Mouse (Mus musculus): ENCODE results near the gene Slc30a4. TPM values are rescaled to one million over a fixed set of nuclear protein-coding genes. Genes with fewer than 3 reads are reported as not detected.

Slc30a4 gene
- 10 to 100 TPM; 28.4 to 29.4 TPM for total RNA-seq (2021)

DNA sequence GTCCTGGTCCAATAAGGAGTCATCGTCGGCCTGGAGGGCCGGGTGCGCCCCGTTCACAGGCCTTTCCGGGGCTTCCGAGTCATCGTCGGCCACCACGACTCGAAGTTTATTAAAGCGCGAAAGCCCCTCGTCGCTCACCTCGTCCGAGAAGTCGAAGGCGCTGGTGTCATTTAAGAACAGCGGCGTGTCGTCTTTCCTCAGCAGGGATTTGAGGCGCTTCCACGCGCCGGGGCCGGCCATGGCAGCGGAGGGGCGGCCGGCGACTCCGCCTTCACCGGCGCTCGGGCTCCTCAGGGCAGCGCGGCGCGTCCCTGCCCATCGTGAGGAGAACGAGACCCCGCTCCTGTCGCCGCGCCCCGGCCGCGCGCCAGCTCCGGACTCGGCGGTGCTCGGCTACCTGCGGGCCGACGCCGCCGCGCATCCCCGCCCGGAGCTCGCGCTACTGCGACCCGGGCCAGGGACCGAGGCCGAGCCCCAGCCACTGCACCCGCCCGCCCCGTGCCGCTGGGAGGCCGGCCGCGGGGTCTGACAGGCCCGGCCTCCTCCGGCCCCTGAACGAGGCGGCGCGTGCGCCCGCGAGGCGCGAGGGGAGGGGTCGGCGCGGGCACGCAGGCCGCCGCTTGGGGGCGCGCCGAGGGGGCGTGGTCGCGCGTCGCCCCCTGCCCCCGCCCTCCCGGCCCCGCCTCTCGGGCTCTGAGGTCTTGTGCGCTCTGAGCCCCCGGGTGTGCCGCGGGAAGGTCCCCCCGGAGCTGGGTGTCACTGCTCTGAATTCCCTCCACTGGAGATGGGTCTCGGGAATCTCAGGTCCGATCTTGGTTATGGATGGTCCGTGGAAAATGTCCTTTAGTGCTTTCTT lies at the start of gene Slc30a4:
TSS of gene Slc30a4 (minus strand) at position 483 of the 856 bp plus-strand sequence.
- peak; percentile 73 to 75 for DNase-seq

DNA sequence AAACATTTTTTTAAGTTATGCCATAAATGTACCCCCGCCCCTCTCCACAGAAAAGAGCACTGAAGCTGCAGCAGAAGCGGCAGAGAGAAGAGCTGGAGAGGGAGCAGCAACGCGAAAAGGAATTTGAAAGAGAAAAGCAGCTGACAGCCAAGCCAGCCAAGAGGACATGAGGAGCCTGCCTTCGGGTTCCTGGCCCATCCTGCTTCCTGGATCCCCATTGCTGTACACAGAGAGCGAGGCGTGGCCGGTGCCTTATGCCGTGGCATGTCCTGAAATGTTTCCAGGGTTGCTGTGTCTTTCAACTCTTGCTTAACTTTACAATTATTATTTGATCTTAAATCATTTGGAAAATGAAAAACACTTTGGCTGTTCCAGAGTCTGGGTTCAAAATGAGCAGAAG lies 44.0 kb upstream of the Slc30a4 start:
- no peak for DNase-seq

DNA sequence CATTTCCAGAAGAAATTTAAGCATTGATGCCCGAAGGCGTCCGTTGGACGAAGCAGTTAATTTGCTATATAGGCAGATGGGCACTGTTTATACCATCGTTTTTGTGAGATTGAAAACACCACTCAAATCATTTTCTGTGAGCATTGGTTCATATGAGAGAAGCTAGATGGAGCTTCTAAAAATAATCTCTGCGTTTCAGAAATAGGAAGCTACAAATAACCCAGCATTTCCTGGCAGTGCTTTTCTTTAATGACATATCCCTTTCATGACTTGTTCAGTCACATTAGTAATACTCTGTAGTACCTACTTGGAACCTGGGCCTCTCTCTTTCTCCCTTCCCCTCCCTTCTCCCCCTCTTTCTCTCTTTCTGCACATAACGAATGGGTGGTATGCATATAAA lies 36.6 kb upstream of the Slc30a4 start:
- no peak for DNase-seq

DNA sequence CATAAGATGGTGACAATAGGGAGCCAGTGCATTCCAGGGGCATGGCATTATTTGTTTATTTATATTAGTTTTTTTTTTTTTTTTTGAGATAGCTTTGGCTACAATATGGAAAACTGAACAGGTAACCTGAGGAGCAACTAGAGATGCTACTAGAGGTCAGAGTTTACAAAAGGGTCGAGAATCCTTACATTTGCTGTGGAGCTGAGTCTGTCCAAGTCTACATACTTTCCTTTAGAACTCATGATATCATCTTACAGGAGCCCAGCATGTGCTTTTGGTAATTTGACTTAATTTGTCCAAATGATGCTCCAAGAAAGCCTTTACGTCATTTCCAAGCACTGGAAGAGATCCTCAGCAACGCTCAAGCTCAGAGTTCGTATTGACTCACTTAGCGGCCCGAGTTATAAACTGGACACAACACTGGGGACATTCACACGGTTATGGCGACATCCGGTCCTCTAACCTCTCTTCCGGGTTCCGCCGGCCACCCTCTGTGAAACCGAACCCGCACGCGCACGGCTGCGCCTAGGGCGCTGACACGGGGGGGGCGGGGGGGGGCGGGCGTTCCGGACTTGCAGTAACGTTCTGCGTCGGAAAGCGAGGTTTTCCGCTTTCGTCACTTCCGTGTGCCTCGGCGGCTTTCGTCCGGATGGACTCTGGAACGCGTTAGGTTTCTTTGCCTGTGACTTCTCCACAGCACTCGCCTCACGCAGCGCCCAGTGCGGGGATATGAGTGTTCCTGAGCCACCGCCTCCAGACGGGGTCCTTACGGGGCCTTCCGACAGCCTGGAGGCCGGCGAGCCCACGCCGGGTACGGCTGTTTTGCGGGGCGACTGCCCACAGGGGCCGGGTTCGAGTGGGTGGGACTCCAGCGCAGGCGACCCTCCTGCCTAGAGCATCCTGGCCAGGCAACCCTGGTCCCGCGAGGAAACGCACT lies 35.7 kb upstream of the Slc30a4 start, which contains the start of gene Bloc1s6:
TSS of gene Bloc1s6 (plus strand) at position 610 of the 937 bp plus-strand sequence.
- peak; percentile 91 to 92 for DNase-seq

DNA sequence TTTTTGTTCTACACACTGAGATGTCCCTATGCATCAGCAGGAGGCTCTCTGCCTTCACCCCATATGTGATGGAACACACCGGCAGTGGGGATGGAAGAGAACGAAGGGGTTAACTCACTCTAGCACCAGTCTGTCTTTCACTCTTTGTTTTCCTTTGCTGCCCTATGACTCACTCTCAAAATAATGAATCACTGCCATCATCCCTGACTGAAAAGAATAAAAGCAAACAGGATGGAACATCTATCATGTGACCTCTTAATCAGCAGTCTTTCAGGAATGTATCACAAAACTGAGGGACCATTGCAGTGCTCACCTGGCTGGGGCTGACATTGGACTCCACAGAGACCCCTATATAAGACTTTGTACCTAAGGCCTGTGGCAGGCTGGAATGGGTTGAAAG lies 29.0 kb upstream of the Slc30a4 start:
- DNase-seq, result no peak

DNA sequence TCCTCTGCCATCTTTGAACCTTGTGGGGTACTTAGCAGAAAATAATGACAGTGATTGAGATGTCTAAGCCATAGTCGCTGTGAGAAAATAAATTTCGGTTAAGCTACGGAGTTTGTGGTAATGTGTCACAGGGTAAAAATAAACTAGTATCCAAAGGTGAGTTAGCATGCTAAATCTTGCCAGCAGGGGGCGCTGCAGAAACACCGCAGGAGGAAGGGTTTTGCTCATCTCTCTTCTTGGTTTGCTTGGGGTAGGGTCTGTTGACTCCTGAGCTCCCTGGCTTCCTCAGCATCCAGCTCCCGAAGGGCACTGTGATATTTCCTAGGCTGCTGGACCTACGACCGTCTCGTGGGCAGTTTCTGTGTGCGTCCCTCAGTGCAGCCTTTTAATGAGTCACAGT lies 23.1 kb upstream of the Slc30a4 start:
- DNase-seq, result no peak

DNA sequence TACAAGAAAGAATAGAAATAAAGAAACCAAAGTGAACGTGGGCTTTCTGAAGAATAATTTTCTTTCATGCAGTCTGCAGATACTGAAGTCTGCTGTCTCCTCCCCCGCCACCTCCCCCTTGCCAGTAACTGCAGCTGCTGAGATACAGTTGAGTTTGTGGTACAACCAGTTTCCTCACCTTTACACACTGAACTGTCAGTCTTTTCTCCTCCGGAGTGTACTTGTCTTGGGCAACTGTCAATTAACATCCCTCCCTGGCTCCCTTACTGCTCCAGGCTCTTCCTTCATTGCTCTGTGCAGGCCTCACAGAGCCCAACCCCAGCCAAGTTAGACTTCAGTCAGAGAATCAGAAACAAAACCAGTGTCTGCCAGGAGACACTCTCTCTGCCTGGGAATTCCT lies 18.1 kb upstream of the Slc30a4 start:
- DNase-seq, result no peak

DNA sequence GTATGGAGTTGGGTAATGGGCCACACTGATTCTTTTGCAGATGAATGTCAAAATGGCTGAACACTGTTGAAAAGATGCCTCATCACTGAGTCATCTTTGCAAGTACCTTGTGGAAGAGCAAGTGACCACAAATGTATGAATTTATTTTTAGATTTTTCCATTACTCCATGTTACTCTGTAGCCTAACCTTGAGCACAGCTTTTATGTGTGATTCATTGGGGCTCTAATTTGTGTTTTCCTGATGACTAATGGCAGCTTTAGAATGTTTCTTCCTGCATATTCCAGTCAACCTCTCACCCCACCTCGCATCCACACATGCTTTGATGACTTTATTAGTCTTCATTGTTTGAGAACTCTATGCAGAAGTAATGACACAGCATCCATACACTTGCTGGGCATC lies 16.8 kb upstream of the Slc30a4 start:
- DNase-seq, result no peak

DNA sequence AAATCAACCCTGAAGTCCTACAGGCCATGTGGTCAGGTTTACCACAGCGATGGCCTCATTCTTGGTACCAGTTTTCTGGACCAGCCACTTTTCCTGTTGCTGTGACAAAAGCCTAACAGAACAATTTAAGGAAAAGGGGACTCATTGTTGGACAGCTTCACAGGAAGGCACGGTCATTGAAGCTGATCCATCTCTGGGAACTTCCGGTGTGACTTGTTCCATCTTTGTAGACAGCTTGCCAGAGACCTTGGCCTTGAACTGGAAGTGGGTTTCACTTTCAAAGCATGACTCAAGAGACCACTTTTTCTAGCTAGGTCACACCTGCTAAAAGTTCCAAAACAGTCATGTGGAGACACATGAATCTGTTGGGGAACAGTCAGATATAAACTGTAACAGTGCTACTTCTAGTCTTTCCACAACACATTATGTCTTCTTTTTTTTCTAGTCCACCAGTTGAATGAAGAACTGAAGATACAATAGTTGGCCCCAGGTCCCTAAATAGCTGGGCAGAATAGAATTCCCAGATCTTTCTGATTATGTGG lies 13.9 kb upstream of the Slc30a4 start:
- no peak for DNase-seq

DNA sequence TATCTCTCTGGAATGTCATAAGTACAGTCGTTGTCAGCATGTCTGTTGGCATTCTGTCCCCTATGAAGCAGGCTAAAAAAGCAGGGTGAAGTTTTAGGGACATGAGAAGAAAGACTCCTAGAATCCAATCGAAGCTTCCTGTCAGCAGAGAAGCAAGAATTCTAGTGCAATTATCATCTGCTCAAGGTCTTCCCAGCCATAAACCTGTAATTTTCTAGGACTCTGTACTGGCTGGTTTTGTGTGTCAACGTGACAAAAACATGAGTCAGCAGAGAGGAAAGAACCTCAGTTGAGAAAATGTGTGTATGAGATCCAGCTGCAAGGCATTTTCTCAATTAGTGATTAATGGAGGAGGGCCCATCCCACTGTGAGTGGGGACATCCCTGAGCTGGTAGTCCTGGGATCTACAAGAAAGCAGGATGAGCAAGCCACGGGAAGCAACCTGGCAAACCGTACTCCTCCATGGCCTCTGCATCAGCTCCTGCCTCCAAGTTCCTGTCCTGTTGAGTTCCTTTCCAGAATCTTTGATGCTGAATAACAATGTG lies 12.8 kb upstream of the Slc30a4 start:
- DNase-seq, result no peak

DNA sequence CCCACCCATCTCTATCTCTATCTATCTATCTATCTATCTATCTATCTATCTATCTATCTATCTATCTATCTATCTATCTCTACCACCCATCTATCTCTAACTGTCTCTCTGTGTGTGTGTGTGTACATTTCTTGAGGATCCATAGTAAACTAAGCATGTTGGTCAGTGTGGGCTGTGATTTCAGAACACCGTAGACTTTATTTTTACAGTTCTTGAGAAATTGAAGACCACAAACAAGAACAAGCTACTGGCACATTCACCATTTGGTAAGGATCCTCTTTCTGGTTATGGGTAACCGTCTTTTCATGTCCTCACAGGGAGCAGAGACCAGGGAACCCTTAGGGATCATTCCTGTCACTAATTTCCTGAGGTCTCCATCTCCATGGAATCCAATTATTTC lies 10.4 kb upstream of the Slc30a4 start:
- no peak for DNase-seq

DNA sequence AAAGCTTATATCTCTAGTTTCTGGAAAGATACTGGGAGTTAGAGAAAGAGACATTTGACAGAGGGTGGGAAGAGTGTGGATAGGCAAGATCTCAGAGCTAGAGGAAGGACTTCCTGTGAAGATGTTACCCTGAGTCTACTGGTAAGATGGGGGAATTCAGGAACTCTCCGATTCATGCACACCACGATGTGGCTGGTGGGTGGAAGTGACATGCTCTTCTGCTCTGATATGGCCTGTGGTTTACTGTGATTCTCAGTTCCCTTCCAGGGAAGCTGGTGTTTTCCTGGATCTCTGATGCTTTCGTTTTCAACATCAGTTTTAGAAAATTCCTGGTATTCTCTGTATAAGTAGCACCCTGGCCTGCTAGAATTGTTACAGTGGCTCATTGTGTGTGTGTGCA lies 9.4 kb upstream of the Slc30a4 start:
- no peak for DNase-seq

DNA sequence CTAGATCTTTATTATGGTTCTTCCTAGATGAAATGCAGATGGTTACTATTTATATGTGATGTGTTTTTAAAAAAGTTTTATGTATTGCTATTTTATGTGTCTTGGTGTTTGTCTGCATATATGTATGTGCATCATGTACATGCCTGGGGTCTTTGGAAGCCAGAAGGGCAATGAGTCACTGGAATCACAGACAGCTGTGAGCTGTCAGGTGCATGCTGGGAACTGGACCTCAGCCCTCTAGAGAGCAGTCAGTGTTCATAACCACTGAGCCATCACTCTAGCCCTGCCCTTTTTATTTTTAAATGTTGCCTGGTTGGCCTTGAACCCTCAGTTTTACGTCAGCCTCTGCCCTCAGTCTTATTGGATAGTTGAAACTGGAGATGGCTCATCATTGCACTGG lies 6.7 kb upstream of the Slc30a4 start:
- DNase-seq, result no peak

DNA sequence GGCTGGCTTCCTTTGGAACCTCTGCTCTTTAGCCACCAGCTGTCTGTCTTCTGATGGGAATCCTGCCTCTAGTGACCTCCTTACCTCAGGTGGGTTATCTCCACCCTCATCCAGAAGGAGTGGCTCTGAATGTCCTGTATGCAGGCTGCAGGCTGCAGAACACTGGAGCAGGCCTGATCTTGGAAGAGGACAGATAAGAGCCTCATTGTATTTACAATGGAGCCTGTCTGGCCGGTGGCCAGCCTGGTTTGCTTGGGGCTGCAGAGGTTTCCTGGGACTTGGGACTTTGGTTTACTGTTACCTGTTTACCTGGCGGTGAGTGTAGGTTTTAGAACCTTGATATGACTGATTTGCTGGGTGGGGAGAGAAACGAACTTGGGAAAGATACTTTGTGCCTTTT lies 5.6 kb upstream of the Slc30a4 start:
- no peak for DNase-seq

DNA sequence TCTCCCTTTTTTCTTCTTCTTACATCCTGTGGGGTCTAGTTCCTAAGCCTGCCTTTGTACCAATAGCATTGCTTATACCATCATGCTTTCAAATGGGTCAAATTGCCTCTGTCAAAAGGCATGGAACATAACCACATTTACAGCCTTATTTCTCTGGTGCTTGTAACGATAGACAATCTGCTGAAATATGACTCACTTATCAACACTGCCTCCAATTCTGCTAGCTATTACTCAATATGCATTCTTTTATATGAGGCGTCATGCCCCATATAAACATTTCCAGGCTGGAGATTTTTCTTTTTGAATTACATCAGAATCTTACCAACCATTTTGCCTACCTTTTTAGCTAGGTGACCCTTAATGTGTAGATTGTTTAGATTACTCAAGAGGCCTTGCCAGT lies 2.1 kb upstream of the Slc30a4 start:
- DNase-seq, result no peak

DNA sequence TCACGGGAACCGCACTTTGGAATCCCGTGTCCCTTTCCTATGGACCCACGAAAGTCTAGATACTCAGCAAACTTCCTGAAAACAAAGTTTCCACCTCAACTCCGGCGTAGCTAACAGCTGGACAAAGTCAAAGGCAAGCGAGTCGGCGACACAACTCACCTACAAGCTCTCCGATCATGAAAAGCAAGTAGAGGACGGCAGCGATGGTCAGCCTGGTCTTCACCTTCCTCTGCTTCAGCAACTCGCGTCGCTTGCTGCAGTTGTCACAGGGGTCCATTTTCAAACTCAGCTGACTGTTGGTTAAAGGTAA lies 637 bp downstream of the Slc30a4 start:
- peak; percentile 5 to 23 for DNase-seq

DNA sequence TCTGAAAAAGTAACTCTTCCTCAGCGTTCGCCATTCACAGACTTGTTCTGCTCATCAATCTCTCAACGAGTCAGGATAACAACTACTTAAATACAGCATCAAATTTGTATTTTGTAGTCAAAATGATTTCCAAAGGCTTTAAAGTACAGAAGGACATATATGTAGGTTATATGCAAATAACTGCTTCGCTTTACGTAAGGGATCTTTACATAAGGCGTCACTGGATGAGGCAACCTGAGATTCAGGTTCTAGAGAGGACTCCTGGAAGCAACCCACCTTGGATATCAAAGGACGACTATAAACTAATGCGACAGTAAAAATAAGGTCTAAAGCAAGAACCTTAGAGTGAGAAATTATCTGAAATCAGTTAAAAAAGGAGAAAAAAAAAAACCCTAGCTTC lies 1.5 kb downstream of the Slc30a4 start:
- DNase-seq, result no peak

DNA sequence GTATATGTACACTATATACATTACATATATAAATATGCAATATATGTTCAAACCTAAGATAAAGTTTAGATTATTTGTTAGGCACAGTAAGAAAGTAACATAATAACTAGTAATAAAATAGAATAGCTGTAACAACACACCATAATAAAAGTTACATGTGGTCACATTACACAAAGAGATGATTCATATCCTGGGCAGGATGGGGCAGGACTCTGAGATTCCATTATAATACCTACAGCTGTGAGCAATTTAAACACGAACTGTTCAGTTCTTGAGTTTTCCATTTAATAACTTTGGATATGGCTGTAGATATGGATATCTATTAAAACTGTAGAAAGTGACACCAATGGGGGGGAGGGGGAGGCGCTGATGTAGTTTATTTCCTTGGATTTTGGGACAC lies 4.9 kb downstream of the Slc30a4 start:
- no peak for DNase-seq

DNA sequence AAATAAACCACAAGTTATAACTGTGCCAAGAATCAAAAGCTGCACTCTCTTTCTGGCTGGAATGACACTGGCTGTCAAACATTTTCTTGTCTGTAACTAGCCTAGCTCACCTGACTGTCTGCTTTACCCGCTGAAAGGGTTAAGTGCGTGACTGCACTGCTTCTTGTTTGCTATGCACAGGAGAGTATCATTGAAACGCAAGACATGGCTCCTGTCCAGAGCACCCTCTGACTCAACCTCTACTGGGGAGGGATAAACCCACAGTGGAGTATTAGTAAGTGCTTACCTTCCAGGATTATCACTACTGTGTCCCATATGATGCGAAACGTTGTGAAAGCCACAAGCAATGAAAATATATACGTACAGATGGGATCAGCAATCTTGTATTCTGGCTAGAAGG lies 15.8 kb downstream of the Slc30a4 start:
- DNase-seq, result no peak

DNA sequence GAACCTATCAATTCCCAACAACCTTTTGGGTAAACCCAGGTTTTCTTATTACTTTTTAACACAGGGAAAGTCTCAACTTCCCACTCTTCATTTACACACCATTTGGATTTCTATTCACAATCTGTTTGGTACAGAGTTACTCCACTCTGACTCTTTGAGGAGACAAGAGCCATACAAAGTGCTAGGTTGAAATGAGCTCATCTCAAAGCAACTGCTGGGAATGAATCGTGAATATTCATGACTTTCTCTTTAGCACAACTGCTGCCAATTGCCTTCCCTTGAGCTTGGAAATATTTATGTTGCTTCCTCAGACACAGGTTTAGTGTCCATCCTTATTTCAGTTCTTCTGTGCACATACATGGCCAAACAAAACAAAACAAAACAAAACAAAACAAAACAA lies 18.8 kb downstream of the Slc30a4 start:
- DNase-seq, result no peak

DNA sequence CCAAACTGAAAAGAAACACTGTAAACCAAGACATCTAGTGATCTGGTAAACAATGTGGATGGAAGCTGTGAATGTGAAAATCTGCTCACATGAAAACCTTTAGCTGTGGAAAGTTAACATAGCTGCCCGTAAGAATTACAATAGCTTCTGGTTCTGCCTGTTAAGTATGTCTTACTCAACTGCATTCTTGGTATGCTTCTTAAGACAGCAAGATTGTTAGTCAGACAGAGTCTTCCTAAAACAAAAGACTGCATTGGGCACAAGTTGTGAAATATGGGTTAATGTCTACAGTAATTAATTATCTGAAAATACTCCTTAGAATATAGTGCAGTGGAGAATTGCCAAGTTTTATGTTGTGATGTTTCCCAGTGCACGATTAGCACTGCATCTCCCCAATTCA lies 19.9 kb downstream of the Slc30a4 start:
- DNase-seq, result no peak

DNA sequence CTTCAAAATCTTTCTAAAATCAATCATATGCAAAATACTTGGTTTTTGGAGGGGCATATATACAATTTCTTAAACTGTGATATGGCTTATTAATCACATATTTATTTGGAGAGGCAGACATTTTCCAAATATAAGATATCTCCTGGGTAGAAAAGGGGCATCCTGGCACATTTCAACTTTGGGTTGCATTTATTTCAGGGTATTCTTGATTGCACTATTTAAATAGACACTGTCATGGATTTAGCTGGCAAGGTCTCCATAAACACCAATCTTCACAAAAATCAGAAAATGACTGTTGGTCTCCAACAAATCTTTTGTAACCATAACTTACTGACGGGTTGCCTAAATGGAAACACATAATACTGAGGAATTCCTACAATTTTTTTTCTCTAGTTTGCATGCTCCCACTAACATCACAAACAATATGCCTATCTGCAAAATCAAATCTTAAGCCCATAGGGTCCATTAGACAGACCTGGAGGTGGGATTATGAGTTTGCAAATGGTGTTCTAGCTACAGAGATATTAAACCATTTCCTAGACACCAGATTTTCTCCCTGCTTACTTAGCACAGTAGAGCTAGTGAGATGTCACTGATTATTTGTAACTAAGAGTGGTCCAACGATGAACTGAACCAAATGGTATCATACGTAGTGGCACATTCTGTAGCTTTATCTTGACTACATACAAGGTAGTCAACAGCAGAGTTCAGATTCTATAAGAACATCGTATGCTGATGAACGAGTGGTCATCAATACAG lies 20.9 kb downstream of the Slc30a4 start:
- DNase-seq, result no peak

Data from layer of hippocampus, postnatal 36 days (tissue).